Mouse (Mus musculus): ENCODE measurements at regions not wholly inside any gene's neighbourhood (a gene's known extent, or its start where the extent isn't known, plus 50 kb on each side); places are given as distances from the start of the nearest gene placed in this dataset.

DNA sequence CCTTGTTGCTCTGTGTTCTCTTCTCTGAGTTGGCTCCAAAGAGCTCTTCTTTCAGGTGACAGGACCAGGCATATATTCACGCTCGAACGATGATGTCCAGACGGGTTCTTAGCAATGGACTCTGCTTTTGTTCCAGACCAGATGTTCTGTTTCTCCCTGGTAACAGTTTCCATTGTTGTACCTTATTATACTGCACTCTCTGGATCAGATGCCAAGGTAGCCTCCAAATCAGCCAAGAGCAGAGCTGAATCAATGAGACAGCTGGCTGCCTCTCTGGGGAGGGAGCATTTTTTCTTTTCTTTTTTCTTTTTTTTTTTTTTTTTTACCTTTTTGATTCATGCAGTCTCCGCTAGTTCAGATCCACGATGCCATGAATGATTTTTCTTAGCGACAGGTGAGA lies 50.9 kb upstream of the Nxph1 start:
- no peak for TF ChIP-seq POLR2A (IDR thresholded peaks at IDR 0.05; ENCODE audit: control insufficient read depth in 1 of 2, insufficient read depth in 1 of 2, low read depth in 1 of 2, low read length in 2 of 2, poor library complexity in 1 of 2)
- TF ChIP-seq NELFE (IDR thresholded peaks at IDR 0.05; ENCODE audit: low read depth, low read length), result no peak
- TF ChIP-seq ZMIZ1 (IDR thresholded peaks at IDR 0.05; ENCODE audit: low read depth, low read length), result no peak
- no peak for TF ChIP-seq SMC3 (IDR thresholded peaks at IDR 0.05; ENCODE audit: low read depth, low read length)
- TF ChIP-seq EP300 (IDR thresholded peaks at IDR 0.05; ENCODE audit: low read depth in 1 of 2, low read length in 2 of 2), result no peak
- no peak for TF ChIP-seq TBP (IDR thresholded peaks at IDR 0.05; ENCODE audit: low read depth, low read length)
- no peak for TF ChIP-seq SIN3A (IDR thresholded peaks at IDR 0.05; ENCODE audit: low read length)
- no peak for TF ChIP-seq ETS1 (IDR thresholded peaks at IDR 0.05; ENCODE audit: low read depth, low read length)
- TF ChIP-seq GATA1 (IDR thresholded peaks at IDR 0.05; ENCODE audit: low read depth, low read length), result no peak
- TF ChIP-seq CTCF (IDR thresholded peaks at IDR 0.05 in 2 of 3, conservative IDR thresholded peaks at IDR 0.05 in 1 of 3; ENCODE audit: control insufficient read depth in 1 of 3, insufficient read depth in 1 of 3, low read depth in 2 of 3, low read length in 3 of 3, poor library complexity in 1 of 3, severe bottlenecking in 1 of 3), result no peak
- TF ChIP-seq ZC3H11A (IDR thresholded peaks at IDR 0.05; ENCODE audit: low read depth, low read length), result no peak

All from MEL (cell line).